Mouse (Mus musculus): ENCODE measurements around the gene Dlk2. TPM values are rescaled to one million over a fixed set of nuclear protein-coding genes. Genes with fewer than 3 reads are reported as not detected.

Dlk2 gene
- polyA plus RNA-seq, 1 experiment from 2014 or later: 14.5 TPM

DNA sequence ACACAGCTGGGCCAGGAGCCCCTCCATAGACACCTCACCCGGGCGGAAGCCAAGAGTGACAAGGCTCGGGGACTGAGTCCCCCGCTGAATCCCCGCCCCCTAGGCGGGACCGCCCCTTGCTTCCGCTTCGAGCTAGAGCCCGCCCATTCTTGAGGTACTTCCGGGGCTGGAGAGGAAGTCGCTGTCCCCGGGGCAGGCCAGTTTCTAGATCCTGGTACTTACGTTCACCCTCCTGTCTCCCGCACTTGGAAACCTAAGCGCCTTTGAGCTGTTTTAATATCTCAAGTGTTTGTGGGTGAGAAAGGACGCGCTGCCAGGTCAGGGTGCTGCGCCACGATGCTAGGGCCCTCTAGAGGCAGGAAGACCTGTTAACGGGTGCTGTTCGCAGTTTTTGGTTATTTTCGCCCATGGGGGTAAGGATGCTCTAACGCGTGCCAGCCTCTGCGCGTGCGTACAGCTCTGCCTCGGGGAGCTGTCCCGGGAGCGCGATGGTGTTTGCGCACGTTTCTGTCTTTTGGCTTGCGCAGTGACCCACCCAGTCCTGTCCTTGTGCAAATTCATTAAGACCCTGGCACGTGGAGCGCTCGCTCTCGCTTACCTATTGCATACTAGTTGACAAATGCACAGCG is 30.8 kb downstream of the Dlk2 start, which contains the start of gene Abcc10:
TSS of gene Abcc10 (minus strand) at position 447 of the 629 bp plus-strand sequence.
- no peaks in the 10 kb centered on the region for H3K27me3 ChIP-seq
- WGBS: under 1% methylated on average over 40 of the region's 40 CpGs
- H3K4me3 ChIP-seq: peak within 1 kb of the TSS; percentile 85
- 0 out of 2 replicates have a peak, but pooled peaks cover 4% of the 10 kb centered on the region for H3K4me1 ChIP-seq
- H3K4me2 ChIP-seq: peak within 1 kb of the TSS; percentile 89
- H3K9ac ChIP-seq: peak within 1 kb of the TSS; percentile 69
- peaks cover 11% of the 10 kb centered on the region for H3K36me3 ChIP-seq
- ATAC-seq (ENCODE audit: insufficient number of reproducible peaks, low FRiP score, low TSS enrichment, low read depth): peak; percentile 93
- H3K27ac ChIP-seq: peak within 1 kb of the TSS; percentile 95
- no peaks in the 10 kb centered on the region for H3K9me3 ChIP-seq

DNA sequence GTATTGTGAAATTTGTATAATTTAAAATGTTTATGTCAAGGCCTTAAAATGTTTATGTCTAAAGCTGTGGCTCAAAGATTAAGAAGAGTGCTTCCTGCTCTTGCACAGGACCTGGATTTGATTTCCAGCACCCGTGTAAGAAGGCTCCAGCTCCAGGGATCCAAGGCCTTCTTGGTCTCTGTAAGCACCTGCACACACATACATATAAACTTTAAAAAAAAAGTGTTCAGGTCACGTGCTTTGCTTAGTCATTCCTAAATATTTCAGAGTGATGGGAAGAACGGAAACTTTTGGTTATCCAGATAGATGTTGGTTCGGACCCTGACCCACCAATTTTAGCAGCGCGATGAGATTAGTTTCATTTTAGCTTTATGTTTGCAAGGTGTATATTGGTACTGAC is 31.5 kb downstream of the Dlk2 start:
- WGBS: 67% methylated on average over 6 of the region's 6 CpGs
- H3K4me3 ChIP-seq: peak overlapping the region; percentile 85; the same call in 1 of the 2 replicates
- 0 out of 2 replicates have a peak overlapping the region, but pooled peaks have one; percentile 89 for H3K4me2 ChIP-seq
- H3K36me3 ChIP-seq: peaks cover 4% of the 10 kb centered on the region
- H3K4me1 ChIP-seq: 0 out of 2 replicates have a peak, but pooled peaks cover 4% of the 10 kb centered on the region
- no peaks in the 10 kb centered on the region for H3K27me3 ChIP-seq
- ATAC-seq (ENCODE audit: insufficient number of reproducible peaks, low FRiP score, low TSS enrichment, low read depth): no peak
- H3K27ac ChIP-seq: peak overlapping the region; percentile 95
- H3K9me3 ChIP-seq: no peaks in the 10 kb centered on the region
- no peak overlapping the region for H3K9ac ChIP-seq

DNA sequence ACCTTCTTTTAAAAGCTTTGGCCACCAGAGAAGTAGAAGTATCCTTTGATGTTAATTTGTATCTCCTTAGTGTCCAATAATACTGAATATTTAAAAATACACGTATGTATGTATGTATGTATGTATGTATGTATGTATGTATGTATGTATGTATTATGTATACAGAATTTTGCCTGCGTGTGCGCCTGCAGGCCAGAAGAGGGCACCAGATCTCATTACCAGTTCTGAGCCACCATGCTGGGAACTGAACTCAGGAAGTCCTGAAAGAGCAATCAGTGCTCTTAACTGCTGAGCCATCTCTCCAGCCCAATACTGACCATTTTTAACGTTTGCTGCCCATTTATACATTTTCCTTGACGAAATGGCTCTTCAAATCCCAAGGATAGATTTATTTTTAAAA is 39.3 kb downstream of the Dlk2 start:
- H3K4me2 ChIP-seq: no peak overlapping the region
- ATAC-seq (ENCODE audit: insufficient number of reproducible peaks, low FRiP score, low TSS enrichment, low read depth): no peak
- no peaks in the 10 kb centered on the region for H3K4me1 ChIP-seq
- no peak overlapping the region for H3K9ac ChIP-seq
- no peaks in the 10 kb centered on the region for H3K9me3 ChIP-seq
- H3K4me3 ChIP-seq: no peak overlapping the region
- H3K27ac ChIP-seq: no peak overlapping the region
- H3K27me3 ChIP-seq: no peaks in the 10 kb centered on the region
- no peaks in the 10 kb centered on the region for H3K36me3 ChIP-seq
- WGBS: 21% methylated on average over 5 of the region's 5 CpGs

DNA sequence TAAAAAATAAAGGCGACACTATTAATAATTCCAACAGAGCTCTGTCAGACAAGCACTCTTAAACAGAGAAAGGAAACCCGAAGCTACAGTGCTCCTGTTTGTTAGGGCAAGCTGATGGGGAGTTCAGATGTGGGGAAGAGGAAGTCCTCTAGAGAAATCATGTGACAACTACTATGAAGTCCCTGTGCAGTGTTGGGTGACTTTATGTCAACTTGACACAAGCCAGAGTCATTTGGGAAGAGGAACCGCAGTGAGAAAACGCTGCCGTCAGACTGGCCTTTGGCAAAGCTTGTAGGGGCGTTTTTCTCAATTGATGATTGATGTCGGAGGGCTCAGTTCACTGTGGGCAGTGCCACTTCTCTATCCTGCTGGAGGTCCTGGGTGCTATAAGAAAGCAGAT is 44.0 kb downstream of the Dlk2 start:
- H3K27me3 ChIP-seq: no peaks in the 10 kb centered on the region
- H3K4me3 ChIP-seq: no peak overlapping the region
- H3K9ac ChIP-seq: no peak overlapping the region
- 67% methylated on average over 7 of the region's 7 CpGs for WGBS
- H3K27ac ChIP-seq: no peak overlapping the region
- no peak for ATAC-seq (ENCODE audit: insufficient number of reproducible peaks, low FRiP score, low TSS enrichment, low read depth)
- H3K9me3 ChIP-seq: no peaks in the 10 kb centered on the region
- no peaks in the 10 kb centered on the region for H3K36me3 ChIP-seq
- no peak overlapping the region for H3K4me2 ChIP-seq
- H3K4me1 ChIP-seq: no peaks in the 10 kb centered on the region

DNA sequence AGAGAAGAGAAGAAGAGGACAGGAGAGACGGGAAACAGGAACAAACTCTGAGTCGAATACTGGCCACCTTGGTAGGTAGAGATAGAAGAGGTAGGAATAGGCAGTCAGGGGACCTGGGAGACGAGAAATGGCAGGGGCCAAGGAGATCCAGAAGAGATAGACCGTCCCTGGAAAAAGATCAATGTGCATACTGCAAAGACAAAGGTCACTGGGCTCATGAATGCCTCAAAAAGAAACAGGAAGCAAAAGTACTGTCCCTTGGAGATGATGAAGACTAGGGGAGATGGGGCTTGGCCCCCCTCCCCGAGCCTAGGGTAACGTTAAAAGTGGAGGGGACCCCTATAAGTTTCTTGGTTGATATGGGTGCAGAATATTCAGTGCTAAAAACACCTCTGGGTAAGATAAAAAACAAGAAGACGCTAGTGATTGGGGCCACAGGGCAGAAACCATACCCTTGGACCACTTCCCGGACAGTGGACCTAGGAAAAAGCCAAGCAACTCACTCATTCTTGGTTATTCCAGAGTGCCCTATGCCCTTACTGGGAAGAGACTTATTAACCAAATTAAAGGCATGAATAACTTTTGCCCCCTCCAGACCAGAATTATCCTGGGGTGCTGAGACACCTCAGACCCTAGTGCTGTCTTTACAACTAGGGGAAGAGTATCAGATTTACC is 53.9 kb downstream of the Dlk2 start:
- H3K36me3 ChIP-seq: no peaks in the 10 kb centered on the region
- no peak overlapping the region for H3K27ac ChIP-seq
- 85% methylated on average over 8 of the region's 8 CpGs for WGBS
- H3K9me3 ChIP-seq: no peaks in the 10 kb centered on the region; the same call in 1 of the 2 replicates
- H3K27me3 ChIP-seq: no peaks in the 10 kb centered on the region
- 0 out of 2 replicates have a peak, but pooled peaks cover 2% of the 10 kb centered on the region for H3K4me1 ChIP-seq
- no peak overlapping the region for H3K4me2 ChIP-seq
- no peak for ATAC-seq (ENCODE audit: insufficient number of reproducible peaks, low FRiP score, low TSS enrichment, low read depth)
- H3K9ac ChIP-seq: no peak overlapping the region
- no peak overlapping the region for H3K4me3 ChIP-seq

Other genes with a start within 250 kb of the Dlk2 start
- gene Mrps18a, start 186.4 kb upstream of the Dlk2 start, polyA plus RNA-seq (2015; fragmentation: Nextera tagmentation; extraction: Ambion mirVana): 126 and 132 TPM in 2 replicates
- 9.6 and 10.1 TPM in 2 replicates for gene Rsph9, start 153.2 kb upstream of the Dlk2 start, polyA plus RNA-seq (2015; fragmentation: Nextera tagmentation; extraction: Ambion mirVana)
- gene Mad2l1bp, start 143.9 kb upstream of the Dlk2 start, polyA plus RNA-seq (2015; fragmentation: Nextera tagmentation; extraction: Ambion mirVana): 35.1 and 36.4 TPM in 2 replicates
- 35.6 and 39.6 TPM in 2 replicates for gene Gtpbp2, start 136.4 kb upstream of the Dlk2 start, polyA plus RNA-seq (2015; fragmentation: Nextera tagmentation; extraction: Ambion mirVana)
- 18.5 and 20.1 TPM in 2 replicates for gene Polh, start 94.8 kb upstream of the Dlk2 start, polyA plus RNA-seq (2015; fragmentation: Nextera tagmentation; extraction: Ambion mirVana)
- gene Xpo5, start 94.6 kb upstream of the Dlk2 start, polyA plus RNA-seq (2015; fragmentation: Nextera tagmentation; extraction: Ambion mirVana): 30.3 and 32.0 TPM in 2 replicates
- gene Polr1c, start 49.4 kb upstream of the Dlk2 start, polyA plus RNA-seq (2015; fragmentation: Nextera tagmentation; extraction: Ambion mirVana): 75.4 and 76.5 TPM in 2 replicates
- 133 and 162 TPM in 2 replicates for gene Yipf3, start 49.3 kb upstream of the Dlk2 start, polyA plus RNA-seq (2015; fragmentation: Nextera tagmentation; extraction: Ambion mirVana)
- gene Lrrc73, start 43.9 kb upstream of the Dlk2 start, polyA plus RNA-seq (2015; fragmentation: Nextera tagmentation; extraction: Ambion mirVana): 1.3 and 1.4 TPM in 2 replicates
- gene Tjap1, start 14.4 kb upstream of the Dlk2 start, polyA plus RNA-seq (2015; fragmentation: Nextera tagmentation; extraction: Ambion mirVana): 50.9 and 58.6 TPM in 2 replicates
- gene Abcc10, start 30.9 kb downstream of the Dlk2 start, polyA plus RNA-seq (2015; fragmentation: Nextera tagmentation; extraction: Ambion mirVana): 5.9 and 6.3 TPM in 2 replicates
- 7.2 and 11.9 TPM in 2 replicates for gene Zfp318, start 86.3 kb downstream of the Dlk2 start, polyA plus RNA-seq (2015; fragmentation: Nextera tagmentation; extraction: Ambion mirVana)
- 1.8 and 2.0 TPM in 2 replicates for gene Crip3, start 131.5 kb downstream of the Dlk2 start, polyA plus RNA-seq (2015; fragmentation: Nextera tagmentation; extraction: Ambion mirVana)
- gene Slc22a7, start 141.0 kb downstream of the Dlk2 start, polyA plus RNA-seq (2015; fragmentation: Nextera tagmentation; extraction: Ambion mirVana): not detected in 2 replicates
- 0.02 and 0.06 TPM in 2 replicates for gene Ttbk1, start 190.3 kb downstream of the Dlk2 start, polyA plus RNA-seq (2015; fragmentation: Nextera tagmentation; extraction: Ambion mirVana)
- 29.3 and 33.8 TPM in 2 replicates for gene Dnph1, start 199.3 kb downstream of the Dlk2 start, polyA plus RNA-seq (2015; fragmentation: Nextera tagmentation; extraction: Ambion mirVana)
- 5.2 and 7.5 TPM in 2 replicates for gene Cul9, start 249.0 kb downstream of the Dlk2 start, polyA plus RNA-seq (2015; fragmentation: Nextera tagmentation; extraction: Ambion mirVana)